Mouse (Mus musculus) lung, adult 2 months (tissue): Measurements from ENCODE around the gene Igfbp1.

Experiments used
- CTCF ChIP-seq: fragments of 200-500 bp; IDR thresholded peaks from 2 replicates; pipeline ENCODE4 v1.5.1; 2011; ENCODE audit warnings: mild to moderate bottlenecking, low read length, control low read depth; ENCODE audit not compliant: insufficient read depth
- POLR2A ChIP-seq: fragments of 200-500 bp; IDR thresholded peaks from 2 replicates; pipeline ENCODE4 v1.6.1; 2011; ENCODE audit warnings: low read depth, mild to moderate bottlenecking, control low read depth, low read length, borderline replicate concordance; ENCODE audit errors: extremely low read depth

DNA sequence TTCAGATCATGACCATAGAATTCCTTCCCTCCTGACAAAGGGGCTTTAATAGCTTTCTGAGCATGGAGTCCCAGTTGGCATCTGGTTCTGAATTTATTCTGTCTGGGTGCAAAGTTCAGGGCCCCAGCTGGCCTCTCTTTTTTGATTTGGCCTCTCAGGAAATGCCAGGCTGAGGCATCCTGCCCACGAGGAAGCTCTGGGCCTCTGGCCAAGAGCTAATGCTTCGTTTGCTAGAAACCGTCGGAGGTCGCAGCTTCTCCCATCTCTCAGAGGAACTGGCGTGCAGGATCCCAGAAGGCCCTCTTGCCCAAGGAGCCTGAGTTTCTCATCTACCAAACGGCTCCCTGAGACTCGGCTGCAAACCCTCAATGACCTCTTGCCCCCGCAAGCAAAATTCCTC lies 13.6 kb downstream of the Igfbp1 start:
- TF ChIP-seq CTCF (no peak), POLR2A (no peak)
